Mouse (Mus musculus): ENCODE results near the gene Gm47791.

Gm47791 gene

GRCm38 (mm10) chr1:82771022-82771586 is at the start of gene Gm47791:
Gene Gm47791, minus strand, starts transcription at chr1:82771243.
- DNase-seq, result no peak

- no peak for DNase-seq
These were observed 49.7 kb upstream of the Gm47791 start for GRCm38 (mm10) chr1:82820626-82821186.

- no peak for DNase-seq
These were observed 49.1 kb upstream of the Gm47791 start for GRCm38 (mm10) chr1:82820179-82820578.

- DNase-seq, result peak in 1 of 2 experiments; percentile 11
These were observed 48.3 kb upstream of the Gm47791 start for GRCm38 (mm10) chr1:82819366-82819765.

- no peak for DNase-seq
These were observed 45.1 kb upstream of the Gm47791 start for GRCm38 (mm10) chr1:82815941-82816716.

- no peak for DNase-seq
These were observed 40.7 kb upstream of the Gm47791 start for GRCm38 (mm10) chr1:82811766-82812165.

- no peak for DNase-seq
These were observed 37.5 kb upstream of the Gm47791 start for GRCm38 (mm10) chr1:82808564-82808963.

- DNase-seq, result peak; percentile 10 to 46
These were observed 36.2 kb upstream of the Gm47791 start for GRCm38 (mm10) chr1:82807206-82807605.

GRCm38 (mm10) chr1:82806391-82806790 is 35.3 kb upstream of the Gm47791 start:
- no peak for DNase-seq

- no peak for DNase-seq
These were observed 33.0 kb upstream of the Gm47791 start for GRCm38 (mm10) chr1:82804059-82804458.

GRCm38 (mm10) chr1:82803608-82804007 is 32.6 kb upstream of the Gm47791 start:
- DNase-seq, result no peak

- no peak for DNase-seq
These were observed 30.2 kb upstream of the Gm47791 start for GRCm38 (mm10) chr1:82801105-82801783.

GRCm38 (mm10) chr1:82798922-82799321 is 27.9 kb upstream of the Gm47791 start:
- no peak for DNase-seq

GRCm38 (mm10) chr1:82798304-82798703 is 27.3 kb upstream of the Gm47791 start:
- no peak for DNase-seq

- DNase-seq, result no peak
These were observed 26.0 kb upstream of the Gm47791 start for GRCm38 (mm10) chr1:82797088-82797487.

GRCm38 (mm10) chr1:82795702-82796443 is 24.8 kb upstream of the Gm47791 start:
- no peak for DNase-seq

GRCm38 (mm10) chr1:82795211-82795610 is 24.2 kb upstream of the Gm47791 start:
- DNase-seq, result no peak

GRCm38 (mm10) chr1:82793986-82794385 is 22.9 kb upstream of the Gm47791 start:
- no peak for DNase-seq

- DNase-seq, result no peak
These were observed 22.1 kb upstream of the Gm47791 start for GRCm38 (mm10) chr1:82793110-82793509.

- DNase-seq, result no peak
These were observed 21.2 kb upstream of the Gm47791 start for GRCm38 (mm10) chr1:82792238-82792637.

- DNase-seq, result no peak
These were observed 20.1 kb upstream of the Gm47791 start for GRCm38 (mm10) chr1:82791105-82791504.

- no peak for DNase-seq
These were observed 17.0 kb upstream of the Gm47791 start for GRCm38 (mm10) chr1:82788070-82788469.

- DNase-seq, result peak in 1 of 2 experiments; percentile 11
These were observed 16.4 kb upstream of the Gm47791 start for GRCm38 (mm10) chr1:82787414-82787813.
